In genomic region chr9:64253021-64253904, GRCm38 (mm10) we compare ENCODE assay signal across 8 mouse cellular contexts. TPM values are rescaled to one million over a fixed set of nuclear protein-coding genes. Genes with fewer than 3 reads are reported as not detected.
DNase-seq lines count a peak whose midpoint lies in the region; ATAC-seq lines count a peak whose summit lies in the region.

Gene Map2k1 (minus strand): TSS chr9:64253631.

- H3K4me2 ChIP-seq in intestine, embryonic 14.5 days (ENCODE audit: low read length) = peak within 1 kb of the TSS; percentile 86

- no peaks in the 10 kb centered on the region for H3K36me3 ChIP-seq in intestine, embryonic 14.5 days (ENCODE audit: control insufficient read depth, insufficient read depth, low read length)

- peak within 1 kb of the TSS; percentile 90 for H3K27ac ChIP-seq in intestine, embryonic 14.5 days (ENCODE audit: low read depth)

- H3K4me3 ChIP-seq in intestine, embryonic 14.5 days (ENCODE audit: low read depth, low read length) = peak within 1 kb of the TSS; percentile 75

- intact Hi-C loops in left cerebral cortex, postnatal 14 days (cut with DNase I) = loop anchor here (1.0 to 5.0 kb wide), 3 partner anchors 36 to 74 kb away; partner anchors contain the start of gene Snapc5

- DNase-seq in adrenal gland, adult 18-20 months (ENCODE audit: low spot score in 2 of 2) = peak; percentile 100
- DNase-seq in embryo, embryonic 11 days = peak; percentile 100
- DNase-seq in gastrocnemius, postnatal 25 days = peak; percentile 99
- DNase-seq in intestine, embryonic 14.5 days (ENCODE audit: low spot score) = peak; percentile 100
- DNase-seq in left cerebral cortex, postnatal 14 days (ENCODE audit: low spot score in 2 of 2) = peak; percentile 99 to 100
- DNase-seq in mesoderm, embryonic 11.5 days (ENCODE audit: low read depth, low spot score) = peak; percentile 99
- peak; percentile 99 for DNase-seq in right cerebral cortex, postnatal 36 days (ENCODE audit: low spot score in 2 of 2)
- peak; percentile 99 for DNase-seq in yolk sac, embryonic 10.5 days (ENCODE audit: low spot score)

- H3K27me3 ChIP-seq in intestine, embryonic 14.5 days (replicated peaks; ENCODE audit: control insufficient read depth, insufficient read depth, low read length) = no peaks in the 10 kb centered on the region

- under 1% methylated on average over 88 of the region's 89 CpGs for WGBS in intestine, embryonic 14.5 days

- no peaks in the 10 kb centered on the region for H3K9me3 ChIP-seq in intestine, embryonic 14.5 days (ENCODE audit: control insufficient read depth, low read length)

- peaks cover 11% of the 10 kb centered on the region for H3K4me1 ChIP-seq in intestine, embryonic 14.5 days (replicated peaks; ENCODE audit: control insufficient read depth, insufficient read depth, low read length)

- peak; percentile 96 for ATAC-seq in intestine, embryonic 14.5 days (replicated peaks; ENCODE audit: low FRiP score, low TSS enrichment, low read depth)

- H3K9ac ChIP-seq in intestine, embryonic 14.5 days (ENCODE audit: low read length) = peak within 1 kb of the TSS; percentile 83

RNA-seq across cellular contexts. Expression of gene Map2k1, which starts in this region (rescaled TPM):
- 10 to 100 TPM; 81.5 to 83.4 TPM for total RNA-seq in adrenal gland, adult 18-20 months (2021)
- 10 to 100 TPM; 47.2 to 47.4 TPM for total RNA-seq in gastrocnemius, postnatal 25 days (2021)
- 90.9 and 103 TPM in 2 replicates for polyA plus RNA-seq in intestine, embryonic 14.5 days (2014; fragmentation: Nextera tagmentation; extraction: Ambion mirVana)
- total RNA-seq in left cerebral cortex, postnatal 14 days (2021) = 100 to 1,000 TPM; 212 to 216 TPM

Comparison
In these comparisons a context has a peak if more than half of its experiments do, and no peak if none do; other contexts are left out.
1. Peak in every context shown above with its lines: DNase-seq, ATAC-seq, H3K4me3 ChIP-seq and H3K27ac ChIP-seq.